Mouse (Mus musculus) natural killer cell, adult 2 months (primary cell): ENCODE results near the gene Bcat2.

Experiments
- DNase-seq, 2 experiments: peaks; one replicate each; pipeline ENCODE4 v3.0.0; 2022; ENCODE audit warnings: low spot score in 2 of 2

The Bcat2 gene

GRCm38 (mm10) chr7:45550821-45551511 lies 19.0 kb upstream of the Bcat2 start:
- DNase-seq = no peak

GRCm38 (mm10) chr7:45551512-45551883 lies 18.5 kb upstream of the Bcat2 start:
- DNase-seq = no peak

GRCm38 (mm10) chr7:45553519-45553918 lies 16.4 kb upstream of the Bcat2 start:
- no peak for DNase-seq

- DNase-seq = no peak
These were observed 16.0 kb upstream of the Bcat2 start for GRCm38 (mm10) chr7:45553990-45554389.

GRCm38 (mm10) chr7:45554744-45555143 lies 15.2 kb upstream of the Bcat2 start, which contains the start of gene Hsd17b14:
Hsd17b14 (plus strand) TSS chr7:45554893.
- DNase-seq = no peak

GRCm38 (mm10) chr7:45555787-45556186 lies 14.2 kb upstream of the Bcat2 start:
- peak; percentile 66 to 79 for DNase-seq

- no peak for DNase-seq
These were observed 11.0 kb upstream of the Bcat2 start for GRCm38 (mm10) chr7:45558907-45559306.

GRCm38 (mm10) chr7:45560241-45560640 lies 9.7 kb upstream of the Bcat2 start:
- no peak for DNase-seq

GRCm38 (mm10) chr7:45560843-45561623 lies 8.9 kb upstream of the Bcat2 start:
- peak; percentile 61 to 79 for DNase-seq

- DNase-seq = no peak
These were observed 8.1 kb upstream of the Bcat2 start for GRCm38 (mm10) chr7:45561624-45562520.

GRCm38 (mm10) chr7:45564811-45565210 lies 5.1 kb upstream of the Bcat2 start:
- no peak for DNase-seq

- no peak for DNase-seq
These were observed 4.5 kb upstream of the Bcat2 start for GRCm38 (mm10) chr7:45565446-45565845.

GRCm38 (mm10) chr7:45567112-45567779 lies 2.7 kb upstream of the Bcat2 start:
- no peak for DNase-seq

GRCm38 (mm10) chr7:45567780-45568516 lies 2.0 kb upstream of the Bcat2 start:
- peak; percentile 68 to 79 for DNase-seq

- no peak for DNase-seq
These were observed 1.1 kb upstream of the Bcat2 start for GRCm38 (mm10) chr7:45568601-45569473.

- DNase-seq = no peak
These were observed 2.0 kb downstream of the Bcat2 start for GRCm38 (mm10) chr7:45571966-45572365.

GRCm38 (mm10) chr7:45573954-45574353 lies 4.0 kb downstream of the Bcat2 start:
- DNase-seq = no peak

GRCm38 (mm10) chr7:45574472-45575379 lies 4.8 kb downstream of the Bcat2 start:
- no peak for DNase-seq

- DNase-seq = no peak
These were observed 16.0 kb downstream of the Bcat2 start for GRCm38 (mm10) chr7:45585923-45586322.
